Mouse (Mus musculus): ENCODE data around the gene Mfsd11. TPM values are rescaled to one million over a fixed set of nuclear protein-coding genes. Genes with fewer than 3 reads are reported as not detected.
"Not testable (repeated sequence)": the region's sequence is repeated elsewhere in the genome, so short reads cannot be mapped to it uniquely, and the experiment has no call there.

The Mfsd11 gene
- polyA plus RNA-seq, 1 experiment from 2014 or later = 21.4 TPM

DNA sequence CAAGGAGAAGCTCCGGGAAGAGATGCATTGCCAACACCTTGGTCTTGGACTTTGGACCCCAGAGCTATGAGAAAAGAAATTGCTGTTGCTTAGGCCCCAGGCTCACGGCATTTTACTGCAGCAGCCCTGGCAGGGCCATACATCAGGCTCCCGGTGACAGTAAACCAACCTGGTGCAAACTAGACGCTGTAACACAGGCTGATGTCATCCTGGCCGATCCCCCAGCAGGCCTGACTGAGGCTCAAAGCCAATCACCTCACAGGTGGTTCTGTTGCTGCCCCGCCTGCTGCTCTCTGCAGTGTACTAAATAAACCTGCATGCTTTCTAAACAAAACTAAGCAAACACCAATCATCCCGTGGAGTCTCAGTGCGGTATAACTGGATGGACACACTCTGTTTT is 33.5 kb upstream of the Mfsd11 start:
- Histone ChIP-seq H3K36me3 (ENCODE audit: control insufficient read depth, insufficient read depth, low read length) (no peaks in the 10 kb centered on the region), H3K27ac (ENCODE audit: low read depth, low read length) (no peak overlapping the region), H3K9me3 (ENCODE audit: control insufficient read depth, low read length) (no peaks in the 10 kb centered on the region), H3K4me1 (replicated peaks; ENCODE audit: control insufficient read depth, insufficient read depth, low read length) (peaks cover 18% of the 10 kb centered on the region), H3K4me3 (ENCODE audit: low read depth, low read length) (no peak overlapping the region), H3K27me3 (replicated peaks; ENCODE audit: control insufficient read depth, insufficient read depth, low read length) (no peaks in the 10 kb centered on the region), H3K4me2 (no peak overlapping the region), H3K9ac (ENCODE audit: low read depth, low read length) (no peak overlapping the region)
- DNase-seq (ENCODE audit: low spot score) (no peak), ATAC-seq (replicated peaks; ENCODE audit: low FRiP score) (no peak)
- 54% methylated on average over 8 of the region's 8 CpGs for WGBS

GRCm38 (mm10) chr11:116819932-116820593 is 32.2 kb upstream of the Mfsd11 start:
- H3K4me2 ChIP-seq = no peak overlapping the region
- H3K27me3 ChIP-seq (replicated peaks; ENCODE audit: control insufficient read depth, insufficient read depth, low read length) = no peaks in the 10 kb centered on the region
- WGBS = 88% methylated on average over 5 of the region's 5 CpGs
- H3K9ac ChIP-seq (ENCODE audit: low read depth, low read length) = no peak overlapping the region
- peaks cover 4% of the 10 kb centered on the region for H3K4me1 ChIP-seq (replicated peaks; ENCODE audit: control insufficient read depth, insufficient read depth, low read length)
- no peaks in the 10 kb centered on the region for H3K9me3 ChIP-seq (ENCODE audit: control insufficient read depth, low read length)
- no peak overlapping the region for H3K27ac ChIP-seq (ENCODE audit: low read depth, low read length)
- no peak for DNase-seq (ENCODE audit: low spot score)
- no peaks in the 10 kb centered on the region for H3K36me3 ChIP-seq (ENCODE audit: control insufficient read depth, insufficient read depth, low read length)
- H3K4me3 ChIP-seq (ENCODE audit: low read depth, low read length) = no peak overlapping the region
- no peak for ATAC-seq (replicated peaks; ENCODE audit: low FRiP score)

DNA sequence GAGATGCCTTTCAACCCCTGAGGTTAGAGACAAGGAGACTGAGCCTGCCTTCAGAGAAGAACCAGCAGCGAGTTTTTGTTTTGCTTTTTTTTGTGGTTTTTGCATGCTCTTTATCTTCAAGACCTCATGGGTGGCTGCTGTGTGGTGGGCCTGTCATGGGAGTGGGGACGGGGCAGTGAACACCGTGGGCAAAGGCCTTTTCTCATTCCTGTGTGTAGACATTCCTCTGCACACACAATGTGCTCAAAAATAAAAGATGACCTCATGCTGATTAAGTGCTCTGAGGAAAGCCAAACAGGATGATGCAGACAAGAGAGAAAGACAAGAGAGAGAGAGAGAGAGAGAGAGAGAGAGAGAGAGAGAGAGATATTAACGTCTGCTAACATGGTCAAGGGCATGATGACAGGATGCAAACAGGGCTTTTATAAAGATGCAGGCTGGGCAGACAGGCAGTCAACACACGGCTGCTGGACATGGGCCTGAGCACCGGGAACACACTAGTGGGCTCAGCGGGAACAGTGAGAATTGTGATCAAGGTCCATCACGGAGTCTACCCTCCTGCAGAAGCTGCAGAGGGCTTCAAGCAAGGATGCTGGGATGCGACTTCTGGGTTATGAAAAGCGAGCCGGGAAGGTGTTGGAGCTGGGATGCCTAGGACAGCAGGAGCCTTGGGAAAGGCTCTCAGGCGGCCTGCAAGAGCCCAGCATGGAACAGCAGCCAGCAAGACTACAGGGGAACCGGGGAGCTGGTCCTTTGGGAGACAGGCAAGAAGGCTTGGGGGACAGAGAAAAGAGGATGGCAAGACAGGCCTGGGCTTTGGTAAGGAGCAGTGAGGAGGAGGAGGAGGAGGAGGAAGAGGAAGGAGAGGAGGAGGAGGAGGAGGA is 30.9 kb upstream of the Mfsd11 start:
- H3K4me1 ChIP-seq (replicated peaks; ENCODE audit: control insufficient read depth, insufficient read depth, low read length) = no peaks in the 10 kb centered on the region; the same call in 1 of the 2 replicates
- no peak for DNase-seq (ENCODE audit: low spot score)
- no peak overlapping the region for H3K27ac ChIP-seq (ENCODE audit: low read depth, low read length)
- H3K9ac ChIP-seq (ENCODE audit: low read depth, low read length) = no peak overlapping the region
- no peak overlapping the region for H3K4me2 ChIP-seq
- no peak overlapping the region for H3K4me3 ChIP-seq (ENCODE audit: low read depth, low read length)
- no peaks in the 10 kb centered on the region; the same call in 1 of the 2 replicates for H3K27me3 ChIP-seq (replicated peaks; ENCODE audit: control insufficient read depth, insufficient read depth, low read length)
- H3K36me3 ChIP-seq (ENCODE audit: control insufficient read depth, insufficient read depth, low read length) = no peaks in the 10 kb centered on the region
- H3K9me3 ChIP-seq (ENCODE audit: control insufficient read depth, low read length) = no peaks in the 10 kb centered on the region
- no peak for ATAC-seq (replicated peaks; ENCODE audit: low FRiP score)
- WGBS = 61% methylated on average over 13 of the region's 13 CpGs

DNA sequence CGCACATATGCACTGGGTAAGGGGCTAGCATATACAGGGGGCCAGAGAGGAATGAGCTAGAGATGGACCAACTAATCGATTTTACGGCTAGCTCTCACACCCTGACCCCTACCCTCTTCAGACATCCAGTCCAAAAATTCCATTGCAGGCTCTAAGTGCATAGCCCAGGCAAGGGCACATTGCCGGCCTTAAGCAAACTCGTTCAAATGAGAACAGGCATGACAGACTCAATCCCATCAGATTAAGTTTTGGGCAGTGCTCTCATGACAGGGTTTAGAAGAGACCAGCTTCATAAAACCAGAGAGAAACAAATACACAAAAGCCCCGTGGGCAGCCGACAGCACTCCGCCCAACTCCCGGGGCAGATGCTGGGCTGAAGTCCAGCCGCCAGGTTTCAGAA is 30.0 kb upstream of the Mfsd11 start:
- no peaks in the 10 kb centered on the region for H3K36me3 ChIP-seq (ENCODE audit: control insufficient read depth, insufficient read depth, low read length)
- H3K9me3 ChIP-seq (ENCODE audit: control insufficient read depth, low read length) = no peaks in the 10 kb centered on the region
- H3K9ac ChIP-seq (ENCODE audit: low read depth, low read length) = no peak overlapping the region
- H3K4me1 ChIP-seq (replicated peaks; ENCODE audit: control insufficient read depth, insufficient read depth, low read length) = peaks cover under 1% of the 10 kb centered on the region; the same call in 1 of the 2 replicates
- no peak overlapping the region for H3K4me3 ChIP-seq (ENCODE audit: low read depth, low read length)
- WGBS = 81% methylated on average over 10 of the region's 10 CpGs
- no peak overlapping the region for H3K4me2 ChIP-seq
- no peak overlapping the region for H3K27ac ChIP-seq (ENCODE audit: low read depth, low read length)
- DNase-seq (ENCODE audit: low spot score) (no peak), ATAC-seq (replicated peaks; ENCODE audit: low FRiP score) (no peak)
- peaks cover 2% of the 10 kb centered on the region; the same call in 1 of the 2 replicates for H3K27me3 ChIP-seq (replicated peaks; ENCODE audit: control insufficient read depth, insufficient read depth, low read length)

DNA sequence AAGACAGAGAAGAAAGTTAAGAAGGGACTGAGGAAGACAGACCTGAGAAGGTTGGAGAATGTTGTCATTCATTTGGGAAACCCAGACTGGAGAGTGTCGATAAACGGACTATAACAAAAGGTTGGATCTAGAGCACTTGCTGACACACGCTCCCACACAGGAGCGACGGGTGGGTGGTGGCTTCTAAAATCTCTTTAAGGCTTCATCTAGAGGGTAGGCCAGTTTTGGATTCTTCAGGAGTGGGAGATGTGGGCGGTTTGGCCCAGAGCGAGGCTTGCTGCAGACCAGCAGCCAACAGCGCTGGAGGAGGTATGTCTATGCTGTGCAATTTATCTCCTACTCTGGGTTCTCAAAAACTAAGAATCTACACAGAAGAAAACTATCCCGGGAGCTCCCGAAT is 29.6 kb upstream of the Mfsd11 start:
- peaks cover 3% of the 10 kb centered on the region; the same call in 1 of the 2 replicates for H3K4me1 ChIP-seq (replicated peaks; ENCODE audit: control insufficient read depth, insufficient read depth, low read length)
- H3K9ac ChIP-seq (ENCODE audit: low read depth, low read length) = no peak overlapping the region
- WGBS = 90% methylated on average over 10 of the region's 10 CpGs
- ATAC-seq (replicated peaks; ENCODE audit: low FRiP score) (no peak), DNase-seq (ENCODE audit: low spot score) (no peak)
- H3K27ac ChIP-seq (ENCODE audit: low read depth, low read length) = no peak overlapping the region
- H3K36me3 ChIP-seq (ENCODE audit: control insufficient read depth, insufficient read depth, low read length) = no peaks in the 10 kb centered on the region
- H3K27me3 ChIP-seq (replicated peaks; ENCODE audit: control insufficient read depth, insufficient read depth, low read length) = peaks cover 3% of the 10 kb centered on the region; the same call in 1 of the 2 replicates
- no peak overlapping the region for H3K4me3 ChIP-seq (ENCODE audit: low read depth, low read length)
- H3K4me2 ChIP-seq = no peak overlapping the region
- no peaks in the 10 kb centered on the region for H3K9me3 ChIP-seq (ENCODE audit: control insufficient read depth, low read length)

DNA sequence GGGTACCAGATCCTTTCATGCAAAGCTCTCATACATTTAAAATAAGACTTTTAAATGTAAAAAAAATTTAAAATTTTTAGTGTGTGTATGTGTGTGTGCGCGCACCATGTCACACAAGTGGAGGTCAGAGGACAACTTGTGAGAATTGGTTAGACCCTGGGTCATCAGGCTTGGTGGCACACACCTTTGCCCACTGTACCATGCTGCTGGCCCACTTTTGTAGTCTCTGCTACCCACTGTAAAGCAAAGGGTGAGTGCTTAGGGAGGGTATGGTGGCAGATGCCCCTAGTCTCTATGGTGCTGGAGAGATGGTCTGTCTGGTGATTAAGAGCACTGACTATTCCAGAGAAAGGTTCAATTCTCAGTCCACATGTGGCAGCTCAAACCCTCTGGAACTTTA is 29.0 kb upstream of the Mfsd11 start:
- Histone ChIP-seq H3K9ac (ENCODE audit: low read depth, low read length) (no peak overlapping the region), H3K4me3 (ENCODE audit: low read depth, low read length) (no peak overlapping the region), H3K27ac (ENCODE audit: low read depth, low read length) (no peak overlapping the region), H3K27me3 (replicated peaks; ENCODE audit: control insufficient read depth, insufficient read depth, low read length) (peaks cover 3% of the 10 kb centered on the region; the same call in 1 of the 2 replicates), H3K4me2 (no peak overlapping the region), H3K36me3 (ENCODE audit: control insufficient read depth, insufficient read depth, low read length) (no peaks in the 10 kb centered on the region), H3K4me1 (replicated peaks; ENCODE audit: control insufficient read depth, insufficient read depth, low read length) (peaks cover 8% of the 10 kb centered on the region), H3K9me3 (ENCODE audit: control insufficient read depth, low read length) (no peaks in the 10 kb centered on the region)
- DNase-seq (ENCODE audit: low spot score) (no peak), ATAC-seq (replicated peaks; ENCODE audit: low FRiP score) (no peak)
- 90% methylated on average over 2 of the region's 2 CpGs for WGBS

DNA sequence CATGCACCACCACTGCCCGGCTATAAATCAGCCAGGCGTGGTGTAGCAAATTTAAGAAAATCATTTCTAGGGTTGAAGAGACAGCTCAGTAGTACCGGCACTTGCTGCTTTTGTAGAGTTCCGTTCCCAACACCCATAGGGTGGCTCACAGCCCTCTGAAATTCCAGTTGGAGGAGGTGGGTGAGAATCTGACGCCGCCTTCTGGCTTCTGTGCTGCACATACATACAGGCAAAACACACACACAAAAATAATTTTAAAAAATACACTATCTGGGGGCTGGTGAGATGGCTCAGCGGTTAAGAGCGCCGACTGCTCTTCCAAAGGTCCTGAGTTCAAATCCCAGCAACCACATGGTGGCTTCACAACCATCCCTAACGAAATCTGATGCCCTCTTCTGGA is 28.4 kb upstream of the Mfsd11 start:
- not testable (repeated sequence) for DNase-seq (ENCODE audit: low spot score); H3K4me2 ChIP-seq; H3K9me3 ChIP-seq (ENCODE audit: control insufficient read depth, low read length); H3K27ac ChIP-seq (ENCODE audit: low read depth, low read length); H3K27me3 ChIP-seq (replicated peaks; ENCODE audit: control insufficient read depth, insufficient read depth, low read length); H3K36me3 ChIP-seq (ENCODE audit: control insufficient read depth, insufficient read depth, low read length); H3K9ac ChIP-seq (ENCODE audit: low read depth, low read length); H3K4me3 ChIP-seq (ENCODE audit: low read depth, low read length); ATAC-seq (replicated peaks; ENCODE audit: low FRiP score)
- peaks cover 11% of the 10 kb centered on the region for H3K4me1 ChIP-seq (replicated peaks; ENCODE audit: control insufficient read depth, insufficient read depth, low read length)
- WGBS = 90% methylated on average over 10 of the region's 10 CpGs

DNA sequence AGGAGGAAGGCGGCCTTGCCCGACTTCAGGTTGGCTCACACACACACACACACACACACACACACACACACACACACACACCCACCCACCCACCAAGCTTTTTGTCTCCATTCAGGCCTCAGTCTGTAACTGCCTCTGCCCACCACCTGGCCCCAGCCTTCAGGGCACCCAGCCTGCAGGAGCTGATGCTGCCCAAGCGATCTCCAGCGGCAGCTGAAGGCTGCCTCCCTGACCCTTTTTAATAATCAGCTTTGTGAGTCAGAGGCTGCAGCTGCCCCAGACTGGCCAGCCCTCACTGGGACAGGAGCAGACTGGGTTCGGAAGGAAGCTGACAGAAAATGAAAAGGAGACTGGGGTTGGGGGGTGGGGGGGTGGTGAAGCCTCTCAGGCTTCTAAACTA is 27.0 kb upstream of the Mfsd11 start:
- WGBS = 59% methylated on average over 5 of the region's 5 CpGs
- DNase-seq (ENCODE audit: low spot score) (no peak), ATAC-seq (replicated peaks; ENCODE audit: low FRiP score) (no peak)
- H3K4me2 ChIP-seq = no peak overlapping the region
- no peak overlapping the region for H3K4me3 ChIP-seq (ENCODE audit: low read depth, low read length)
- H3K9me3 ChIP-seq (ENCODE audit: control insufficient read depth, low read length) = no peaks in the 10 kb centered on the region
- no peaks in the 10 kb centered on the region for H3K36me3 ChIP-seq (ENCODE audit: control insufficient read depth, insufficient read depth, low read length)
- H3K9ac ChIP-seq (ENCODE audit: low read depth, low read length) = no peak overlapping the region
- H3K27ac ChIP-seq (ENCODE audit: low read depth, low read length) = no peak overlapping the region; the same call in 1 of the 2 replicates
- peaks cover 3% of the 10 kb centered on the region; the same call in 1 of the 2 replicates for H3K27me3 ChIP-seq (replicated peaks; ENCODE audit: control insufficient read depth, insufficient read depth, low read length)
- H3K4me1 ChIP-seq (replicated peaks; ENCODE audit: control insufficient read depth, insufficient read depth, low read length) = peaks cover 11% of the 10 kb centered on the region

All from liver, embryonic 11.5 days (tissue).